Comparison of ENCODE assay signal across 15 mouse cellular contexts in genomic region chr11:105365611-105366010, GRCm38 (mm10).
DNase-seq lines count a peak whose midpoint lies in the region; ATAC-seq and TF ChIP-seq lines count a peak whose summit lies in the region.
"Had no signal": no experiment of that assay in that cellular context is flagged by ENCODE, and none has a peak within 500 bp of the region (broad histone marks: within the 10 kb centered on the region; RNA-seq: fewer than 3 reads in every experiment).

No protein-coding gene starts in this region.

- no peak overlapping the region for H3K9ac ChIP-seq in midbrain, embryonic 11.5 days (ENCODE audit: low read length)
- peak overlapping the region; percentile 56 for H3K9ac ChIP-seq in liver, embryonic 14.5 days (replicated peaks)
- no peak overlapping the region; the same call in 1 of the 2 replicates for H3K9ac ChIP-seq in neural tube, embryonic 14.5 days (replicated peaks; ENCODE audit: low read depth, low read length)

- no peak overlapping the region for H3K4me2 ChIP-seq in midbrain, embryonic 11.5 days
- peak overlapping the region; percentile 59 for H3K4me2 ChIP-seq in liver, embryonic 14.5 days (ENCODE audit: low read depth)
- H3K4me2 ChIP-seq in neural tube, embryonic 14.5 days (ENCODE audit: low read depth, low read length) = no peak overlapping the region

- WGBS in heart, embryonic 10.5 days = 52% methylated on average over 3 of the region's 3 CpGs
- WGBS in midbrain, embryonic 10.5 days = 91% methylated on average over 3 of the region's 3 CpGs
- WGBS in midbrain, embryonic 11.5 days = 82% methylated on average over 3 of the region's 3 CpGs
- 47% methylated on average over 3 of the region's 3 CpGs for WGBS in liver, embryonic 14.5 days (ENCODE audit: insufficient replicate concordance)
- WGBS in neural tube, embryonic 14.5 days = 78% methylated on average over 3 of the region's 3 CpGs

- intact Hi-C loops in heart, postnatal 14 days (cut with DNase I) = no loop called here

- no peak for TF ChIP-seq CTCF in liver, embryonic 14.5 days (IDR thresholded peaks at IDR 0.05; ENCODE audit: low read depth)

- H3K27ac ChIP-seq in heart, embryonic 10.5 days = peak overlapping the region; percentile 92
- peak overlapping the region; percentile 46; the same call in 1 of the 2 replicates for H3K27ac ChIP-seq in midbrain, embryonic 10.5 days (replicated peaks)
- no peak overlapping the region for H3K27ac ChIP-seq in midbrain, embryonic 11.5 days (ENCODE audit: low read depth, low read length)
- H3K27ac ChIP-seq in liver, embryonic 14.5 days = peak overlapping the region; percentile 78
- peak overlapping the region; percentile 83; the same call in 1 of the 2 replicates for H3K27ac ChIP-seq in neural tube, embryonic 14.5 days (ENCODE audit: low read depth, low read length)

- H3K4me1 ChIP-seq in heart, embryonic 10.5 days = peaks cover 73% of the 10 kb centered on the region
- peaks cover 42% of the 10 kb centered on the region for H3K4me1 ChIP-seq in midbrain, embryonic 10.5 days
- peaks cover 20% of the 10 kb centered on the region for H3K4me1 ChIP-seq in midbrain, embryonic 11.5 days (ENCODE audit: control insufficient read depth, insufficient read depth, low read length)
- H3K4me1 ChIP-seq in liver, embryonic 14.5 days (replicated peaks; ENCODE audit: control insufficient read depth in 2 of 2, insufficient read depth in 2 of 2, low read length in 1 of 2) = peaks cover 44 to 51% of the 10 kb centered on the region in 2 experiments
- peaks cover 21% of the 10 kb centered on the region for H3K4me1 ChIP-seq in neural tube, embryonic 14.5 days (ENCODE audit: control insufficient read depth, insufficient read depth, low read length)

- H3K36me3 ChIP-seq in heart, embryonic 10.5 days = 0 out of 2 replicates have a peak, but pooled peaks cover 4% of the 10 kb centered on the region
- no peaks in the 10 kb centered on the region for H3K36me3 ChIP-seq in midbrain, embryonic 10.5 days
- no peaks in the 10 kb centered on the region for H3K36me3 ChIP-seq in midbrain, embryonic 11.5 days (ENCODE audit: control insufficient read depth, insufficient read depth, low read length)
- no peaks in the 10 kb centered on the region for H3K36me3 ChIP-seq in liver, embryonic 14.5 days (replicated peaks; ENCODE audit: control insufficient read depth, insufficient read depth, low read depth)
- H3K36me3 ChIP-seq in neural tube, embryonic 14.5 days (ENCODE audit: control insufficient read depth, insufficient read depth, low read length) = no peaks in the 10 kb centered on the region
- H3K36me3 ChIP-seq: limb, embryonic 10.5 days had no signal

- no peak for ATAC-seq in midbrain, embryonic 11.5 days (ENCODE audit: low FRiP score)
- no peak for ATAC-seq in liver, embryonic 14.5 days (ENCODE audit: insufficient read depth)
- ATAC-seq in neural tube, embryonic 14.5 days (ENCODE audit: low read depth) = no peak
- no peak for ATAC-seq in inflammation-experienced regulatory T-cells, adult 6 months
- ATAC-seq: CD4-positive, CD25-positive, alpha-beta regulatory T cell, adult 4 months; lung, postnatal 0 days had no signal

- no peak for TF ChIP-seq EP300 in liver, embryonic 14.5 days (IDR thresholded peaks at IDR 0.05; ENCODE audit: low read depth)

- peaks cover 6% of the 10 kb centered on the region; the same call in 1 of the 2 replicates for H3K27me3 ChIP-seq in heart, embryonic 10.5 days (ENCODE audit: insufficient read depth, poor library complexity, severe bottlenecking)
- peaks cover 48% of the 10 kb centered on the region for H3K27me3 ChIP-seq in midbrain, embryonic 10.5 days (ENCODE audit: low read depth, poor library complexity, severe bottlenecking)
- H3K27me3 ChIP-seq in midbrain, embryonic 11.5 days (ENCODE audit: control insufficient read depth, insufficient read depth, low read length) = no peaks in the 10 kb centered on the region; the same call in 1 of the 2 replicates
- peaks cover 15% of the 10 kb centered on the region for H3K27me3 ChIP-seq in liver, embryonic 14.5 days (ENCODE audit: control insufficient read depth, insufficient read depth, low read length)
- no peaks in the 10 kb centered on the region for H3K27me3 ChIP-seq in neural tube, embryonic 14.5 days (ENCODE audit: control insufficient read depth, insufficient read depth, low read length)

- DNase-seq in heart, embryonic 10.5 days (ENCODE audit: low spot score) = no peak
- no peak for DNase-seq in heart, postnatal 14 days
- no peak for DNase-seq in midbrain, embryonic 10.5 days (ENCODE audit: low spot score)
- no peak for DNase-seq in midbrain, embryonic 11.5 days (ENCODE audit: low spot score, missing footprints)
- no peak for DNase-seq in liver, embryonic 14.5 days (ENCODE audit: low read depth in 3 of 3, low spot score in 3 of 3)
- DNase-seq in kidney, postnatal 10 days = no peak
- DNase-seq: gastrocnemius, postnatal 25 days; kidney, adult 9 months; layer of hippocampus, adult 9-11 months; thymus, adult 18-20 months had no signal

- H3K4me3 ChIP-seq in heart, embryonic 10.5 days = peak overlapping the region; percentile 13; the same call in 1 of the 2 replicates
- H3K4me3 ChIP-seq in midbrain, embryonic 10.5 days = no peak overlapping the region
- no peak overlapping the region for H3K4me3 ChIP-seq in midbrain, embryonic 11.5 days (ENCODE audit: low read depth, low read length)
- H3K4me3 ChIP-seq in liver, embryonic 14.5 days (ENCODE audit: insufficient read depth in 1 of 2, low read depth in 2 of 2, low read length in 2 of 2) = no peak overlapping the region
- H3K4me3 ChIP-seq in neural tube, embryonic 14.5 days (ENCODE audit: low read depth, low read length) = no peak overlapping the region
- H3K4me3 ChIP-seq: limb, embryonic 10.5 days had no signal

- no peaks in the 10 kb centered on the region for H3K9me3 ChIP-seq in heart, embryonic 10.5 days
- no peaks in the 10 kb centered on the region for H3K9me3 ChIP-seq in midbrain, embryonic 10.5 days (replicated peaks)
- no peaks in the 10 kb centered on the region for H3K9me3 ChIP-seq in midbrain, embryonic 11.5 days (ENCODE audit: control insufficient read depth, low read length)
- H3K9me3 ChIP-seq in liver, embryonic 14.5 days (ENCODE audit: control insufficient read depth, low read length) = no peaks in the 10 kb centered on the region
- no peaks in the 10 kb centered on the region for H3K9me3 ChIP-seq in neural tube, embryonic 14.5 days (ENCODE audit: control insufficient read depth, low read length)
- H3K9me3 ChIP-seq: limb, embryonic 10.5 days had no signal
